Mouse (Mus musculus) CD4-positive helper T cell, adult 2 months (primary cell): ENCODE measurements at regions not wholly inside any gene's neighbourhood (a gene's known extent, or its start where the extent isn't known, plus 50 kb on each side); places are given as distances from the start of the nearest gene placed in this dataset.
A peak's percentile ranks its signal among the peaks of the same experiment; 100 is the strongest.

ENCODE experiments used
- DNase-seq: peaks from one replicate; pipeline ENCODE4 v3.0.0-alpha.2; 2012; ENCODE audit warnings: low read depth, missing footprints, low spot score

DNA sequence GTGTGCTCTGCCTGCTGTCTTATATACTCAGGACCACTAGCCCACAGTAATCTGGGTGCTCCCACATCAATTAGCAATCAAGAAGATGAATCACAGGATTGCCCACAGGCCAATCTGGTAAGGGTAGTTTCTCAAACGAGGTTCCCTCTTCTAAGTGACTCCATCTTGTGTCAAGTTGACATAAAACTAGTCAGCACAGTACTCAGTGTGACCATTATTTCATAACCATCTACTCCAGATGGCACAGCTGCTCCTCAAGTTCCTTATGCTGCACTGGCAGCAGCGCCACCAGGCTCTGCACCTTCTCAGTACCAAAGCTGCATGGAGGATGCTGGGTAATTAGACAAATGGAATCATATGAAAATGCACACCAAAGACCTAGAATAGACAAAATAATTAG lies 175.6 kb upstream of the B3galt2 start:
- DNase-seq: no peak

DNA sequence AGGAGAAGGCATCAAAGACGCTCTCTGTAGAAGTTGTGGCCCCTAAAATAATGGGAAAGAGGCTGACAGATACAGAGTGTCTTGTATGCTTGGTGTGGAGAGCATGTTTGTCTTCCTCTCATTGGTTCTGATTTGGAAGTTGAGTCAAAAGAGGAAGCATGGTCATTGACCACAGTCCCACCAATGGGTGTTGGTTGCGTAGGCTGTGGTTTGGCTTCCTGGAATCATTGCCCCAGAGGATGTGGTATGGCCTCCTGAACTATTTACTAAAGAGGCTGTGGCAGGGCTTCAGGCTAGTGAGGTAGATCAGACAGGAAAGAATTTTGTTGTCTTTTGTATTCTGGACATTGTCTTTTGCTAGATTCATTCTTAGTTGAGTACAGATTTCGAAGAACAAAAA lies 174.4 kb upstream of the B3galt2 start:
- peak; percentile 67 for DNase-seq

DNA sequence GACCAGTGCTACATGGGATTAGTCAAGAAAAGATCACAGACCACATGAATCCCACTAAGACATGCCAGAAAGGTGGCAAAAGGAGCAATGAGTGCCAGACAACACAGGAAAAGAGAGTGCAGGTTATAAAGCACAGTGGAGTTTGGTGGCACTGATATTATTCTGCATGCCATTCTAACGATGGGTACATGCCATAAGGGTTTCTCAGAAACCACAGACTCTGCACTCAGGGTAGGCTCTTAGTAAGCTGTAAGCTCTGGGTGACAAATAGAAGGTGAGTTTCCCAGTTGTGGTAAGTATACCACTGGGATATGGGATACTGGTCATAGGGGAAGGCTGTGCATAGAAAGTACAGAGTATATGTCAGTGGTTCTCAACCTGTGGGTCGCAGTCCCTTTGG lies 165.1 kb upstream of the B3galt2 start:
- no peak for DNase-seq

DNA sequence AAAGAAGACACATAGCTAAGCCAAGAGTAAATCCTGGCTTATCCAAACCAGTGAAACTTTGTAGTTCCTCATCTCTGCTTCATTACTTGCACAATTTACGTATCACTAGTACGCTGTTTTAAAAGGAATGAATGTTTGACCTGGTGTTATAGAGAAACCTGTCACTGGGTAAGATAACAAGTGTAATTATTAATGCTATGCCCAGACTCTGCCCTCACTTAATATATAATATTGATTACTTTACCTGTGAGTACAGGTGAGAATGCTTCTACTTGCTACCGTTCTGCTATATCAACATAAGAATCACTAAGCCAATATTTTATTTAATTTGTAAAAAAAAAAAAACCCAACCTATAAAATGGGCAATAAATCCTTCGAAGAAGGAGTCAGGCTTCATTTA lies 157.1 kb upstream of the B3galt2 start:
- DNase-seq: no peak

DNA sequence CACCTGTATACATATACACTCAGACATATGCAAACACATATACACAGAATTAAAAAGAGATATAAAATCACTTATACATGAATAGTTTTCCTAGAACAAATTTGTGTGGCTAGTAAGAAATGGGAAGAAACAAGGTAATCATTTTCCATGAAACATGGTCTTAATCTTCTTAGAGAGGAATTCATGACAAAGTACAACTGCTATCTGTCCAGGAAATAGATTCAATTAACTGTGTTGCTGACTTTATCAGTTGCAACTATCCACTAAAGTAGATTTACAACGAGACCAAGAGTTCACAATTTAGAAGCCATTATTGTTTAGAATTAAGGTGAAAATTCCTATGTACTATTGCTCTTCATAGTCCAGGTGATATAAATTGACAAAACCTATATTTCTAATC lies 155.5 kb upstream of the B3galt2 start:
- no peak for DNase-seq

DNA sequence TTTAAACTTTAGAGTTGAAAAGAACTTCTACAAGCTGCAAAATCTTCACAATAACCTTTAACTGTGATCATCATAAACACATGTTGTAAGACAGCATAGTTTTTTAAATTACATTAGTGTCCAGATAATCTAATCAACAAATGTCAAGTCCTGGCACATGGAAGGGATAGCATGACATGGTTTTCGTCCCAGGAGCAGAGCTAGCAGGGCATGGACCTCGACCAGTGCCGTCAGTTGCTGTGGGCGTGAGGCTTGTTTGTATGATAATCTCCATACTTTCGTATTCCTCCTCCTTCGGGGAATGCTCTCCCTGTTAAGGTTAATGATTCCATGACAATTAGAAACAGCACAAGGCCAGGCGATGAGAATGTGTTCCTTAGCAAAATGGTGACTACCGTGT lies 143.4 kb upstream of the B3galt2 start:
- no peak for DNase-seq

DNA sequence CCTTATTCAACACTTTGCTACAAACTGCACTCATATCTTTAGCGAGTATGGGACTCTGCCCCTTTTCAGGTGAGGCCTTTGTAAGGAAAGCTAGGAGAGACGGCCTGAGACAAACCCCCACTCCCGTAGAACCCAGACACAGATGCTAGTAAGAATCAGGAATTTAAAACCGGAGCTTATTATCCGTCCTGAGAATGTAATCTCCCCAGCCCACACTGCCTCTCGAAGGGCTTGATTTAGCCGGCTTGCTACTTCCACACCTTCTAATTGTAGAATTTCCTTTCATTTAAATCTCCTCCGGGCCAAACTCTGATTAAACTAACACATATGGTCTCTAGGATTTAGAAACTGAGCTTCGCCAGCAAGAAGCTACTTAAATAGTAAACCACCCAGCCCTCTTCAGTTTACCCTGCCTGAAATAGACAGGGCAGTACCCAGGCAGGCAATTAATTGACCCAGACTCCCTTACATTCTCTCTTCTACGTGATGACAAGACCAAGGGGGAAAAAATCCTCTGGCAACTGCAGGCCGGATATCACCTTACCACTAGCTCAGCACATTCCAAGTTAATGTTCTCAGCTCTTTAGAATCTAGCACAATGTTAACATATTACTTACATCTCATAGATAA lies 136.9 kb upstream of the B3galt2 start:
- no peak for DNase-seq

DNA sequence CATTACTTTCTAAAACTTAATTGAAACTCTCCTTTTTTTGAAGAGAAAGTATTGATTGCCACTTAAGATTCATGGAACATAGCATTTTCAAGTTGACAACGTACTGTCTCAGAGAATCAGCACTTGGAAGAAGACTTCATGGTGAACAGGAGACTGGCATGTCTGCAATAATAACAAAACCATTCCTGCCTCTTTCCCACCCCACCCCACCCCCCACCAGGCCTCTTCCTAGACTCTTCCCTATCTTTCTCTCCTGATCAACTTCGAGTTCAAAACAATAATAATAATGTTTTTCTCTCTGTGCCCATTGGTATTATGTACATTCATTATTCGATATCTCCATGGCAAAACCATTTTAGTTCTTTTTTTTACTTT lies 136.4 kb upstream of the B3galt2 start:
- DNase-seq: no peak

DNA sequence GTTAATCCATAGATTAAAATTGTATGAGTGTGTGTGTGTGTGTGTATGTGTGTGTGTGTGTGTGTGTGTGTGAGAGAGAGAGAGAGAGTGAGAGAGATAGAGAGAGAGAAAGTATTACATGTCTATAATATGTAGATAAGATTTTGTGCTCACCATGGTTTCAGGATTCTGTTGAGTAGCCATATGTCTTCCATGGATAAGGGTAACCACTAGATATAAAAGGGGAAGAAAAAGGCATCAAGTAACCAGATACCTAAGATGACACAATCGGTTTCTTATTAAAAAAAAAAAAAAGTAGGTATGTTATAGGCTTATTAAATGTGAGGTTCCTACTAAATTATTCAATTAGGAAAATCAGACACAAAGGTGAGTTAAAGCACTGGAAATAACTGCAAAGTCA lies 135.1 kb upstream of the B3galt2 start:
- no peak for DNase-seq

DNA sequence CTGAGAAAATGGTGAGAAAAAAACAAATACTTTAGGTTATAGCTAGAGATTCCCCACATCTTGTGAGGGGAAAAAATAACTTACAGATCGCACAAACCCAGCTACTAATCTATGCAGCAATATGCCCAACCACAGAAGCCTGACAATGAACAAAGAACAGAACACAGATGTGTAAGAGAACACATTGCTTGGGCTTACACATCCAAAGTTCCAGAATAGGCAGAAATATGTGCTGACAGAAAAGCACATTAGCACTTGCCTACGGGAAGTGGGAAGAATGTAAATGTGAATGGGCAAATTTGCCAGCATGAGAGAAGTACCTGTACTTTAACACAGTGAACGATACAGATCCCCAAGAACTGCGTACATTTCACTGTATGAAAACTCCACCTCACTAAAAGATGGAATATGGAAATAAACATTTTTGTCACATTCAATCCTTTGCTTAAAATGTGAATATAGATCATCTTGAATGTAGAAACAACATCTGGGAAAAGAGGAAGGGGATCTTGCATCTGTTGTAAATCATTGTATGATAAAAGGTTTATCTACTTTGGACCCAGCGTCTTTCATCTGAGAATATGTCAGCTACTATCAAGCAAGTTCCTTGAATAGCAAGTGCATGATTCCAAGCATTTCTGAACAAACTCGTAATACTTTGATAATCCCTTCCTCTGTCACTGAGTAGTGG lies 116.5 kb upstream of the B3galt2 start:
- no peak for DNase-seq

DNA sequence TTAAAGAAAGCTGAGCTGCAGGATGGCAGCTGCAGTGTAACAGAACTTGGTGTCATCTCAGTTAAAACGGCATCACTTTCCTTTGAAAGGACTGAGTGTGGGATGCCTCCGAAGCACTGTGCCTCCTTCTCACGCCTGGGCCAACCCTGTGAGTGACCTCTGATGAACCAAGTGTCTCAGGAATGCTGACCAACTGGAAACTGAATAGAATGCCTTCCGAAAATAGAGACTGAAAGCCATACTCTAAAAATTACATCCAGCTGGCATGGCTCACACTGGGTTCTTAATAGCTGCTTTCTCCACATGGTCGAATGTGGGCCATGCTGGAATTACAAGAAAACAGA lies 116.0 kb upstream of the B3galt2 start:
- DNase-seq: no peak

DNA sequence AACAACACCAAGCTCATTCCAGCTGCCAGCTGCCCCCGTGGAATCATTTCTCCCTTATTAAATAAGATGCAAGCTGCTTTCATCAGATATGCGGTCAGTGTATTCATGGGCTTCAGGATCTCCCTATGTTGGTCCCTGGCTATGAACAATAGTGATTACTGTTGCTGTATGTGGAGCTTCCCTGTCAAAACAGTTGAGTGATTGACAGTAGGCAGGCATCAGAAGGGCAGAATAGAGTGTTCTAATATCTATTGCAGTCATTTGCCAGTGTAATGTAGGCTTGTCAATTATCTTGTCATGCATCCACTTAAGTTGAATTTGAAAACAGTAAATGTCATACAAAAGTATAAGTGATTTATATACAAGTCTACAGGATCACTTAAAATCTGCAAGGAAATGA lies 100.2 kb upstream of the B3galt2 start:
- DNase-seq: no peak

DNA sequence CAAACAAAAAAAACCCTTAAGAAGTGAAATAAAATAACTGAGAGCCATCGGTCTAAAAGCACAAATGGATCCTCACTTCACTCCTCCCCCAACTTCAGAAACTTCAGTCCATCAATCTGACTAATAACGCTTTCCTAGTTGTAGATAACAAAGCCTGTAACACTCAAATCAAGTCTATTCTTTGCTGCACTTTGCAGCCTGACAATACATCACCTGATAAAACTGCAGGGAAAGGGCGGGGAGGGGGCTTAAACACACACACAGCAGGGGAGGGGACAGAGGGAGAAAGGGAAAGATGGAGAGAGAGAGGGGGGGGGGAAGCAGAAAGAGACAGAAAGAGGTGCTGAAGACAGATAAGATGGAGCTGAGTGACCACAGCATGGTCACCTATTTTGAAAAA lies 99.8 kb upstream of the B3galt2 start:
- no peak for DNase-seq
